Mouse (Mus musculus) midbrain, postnatal 0 days (tissue): ENCODE results near the gene Kcnh2. TPM values are rescaled to one million over a fixed set of nuclear protein-coding genes. Genes with fewer than 3 reads are reported as not detected.

Experiments
- ATAC-seq: fragments of 200-750 bp; cut with Nextera tagmentation; 2 replicates; pipeline ENCODE4 v1.8.0; 2017; ENCODE audit warnings: moderate number of reproducible peaks, mild to moderate bottlenecking, moderate TSS enrichment, moderate library complexity; ENCODE audit not compliant: low FRiP score
- DNase-seq: peaks from one replicate; pipeline ENCODE4 v3.0.0-alpha.2; 2015; ENCODE audit warnings: low spot score
- H3K27ac ChIP-seq: fragments of 300-500 bp; sonication (generic); 2 replicates; pipeline ENCODE4 v1.5.1; 2014; ENCODE audit warnings: low read depth, mild to moderate bottlenecking, low read length, mixed read lengths
- H3K27me3 ChIP-seq: fragments of 300-500 bp; sonication (generic); 2 replicates; pipeline ENCODE4 v1.6.1; 2014; ENCODE audit warnings: low read length, control low read depth, mixed read lengths; ENCODE audit not compliant: insufficient read depth
- H3K36me3 ChIP-seq: fragments of 300-500 bp; sonication (generic); 2 replicates; pipeline ENCODE4 v1.6.1; 2014; ENCODE audit warnings: low read length, control low read depth, mixed read lengths; ENCODE audit not compliant: insufficient read depth
- H3K4me1 ChIP-seq: fragments of 300-500 bp; sonication (generic); 2 replicates; pipeline ENCODE4 v1.6.1; 2014; ENCODE audit warnings: mild to moderate bottlenecking, control low read depth, antibody characterized with exemption, low read length, mixed read lengths; ENCODE audit not compliant: insufficient read depth
- H3K4me2 ChIP-seq: fragments of 300-500 bp; sonication (generic); 2 replicates; pipeline ENCODE4 v1.6.1; 2014; ENCODE audit warnings: low read depth, mild to moderate bottlenecking, low read length, mixed read lengths; ENCODE audit not compliant: poor library complexity, severe bottlenecking
- H3K4me3 ChIP-seq: fragments of 300-500 bp; sonication (generic); 2 replicates; pipeline ENCODE4 v1.5.1; 2014; ENCODE audit warnings: low read depth, mild to moderate bottlenecking, low read length, moderate library complexity
- H3K9ac ChIP-seq: fragments of 300-500 bp; sonication (generic); replicated peaks from 2 replicates; pipeline ENCODE4 v1.6.1; 2014; ENCODE audit warnings: mild to moderate bottlenecking, low read length, moderate library complexity, mixed read lengths; ENCODE audit not compliant: poor library complexity, severe bottlenecking
- H3K9me3 ChIP-seq: fragments of 300-500 bp; sonication (generic); 2 replicates; pipeline ENCODE4 v1.6.1; 2016; ENCODE audit warnings: low read length, control low read depth
- CTCF ChIP-seq: IDR thresholded peaks from 2 replicates; pipeline ENCODE4 v1.5.1; 2016; ENCODE audit warnings: antibody characterized with exemption, mild to moderate bottlenecking
- WGBS: fragments of 180-500 bp; shearing (Covaris S2); extraction: QIAGEN DNeasy Blood & Tissue Kit; methylation state at CpG from one replicate; pipeline ENCODE4 v1.1.7; 2014; 5-methylcytosine and 5-hydroxymethylcytosine counted together
- polyA plus RNA-seq: library from polyadenylated mRNA; unstranded; fragments of >200 nt; fragmentation: Nextera tagmentation; extraction: Ambion mirVana; gene quantifications from 2 replicates; pipeline ENCODE4 v1.2.1, GENCODE M21; 2015
- total RNA-seq: library from RNA; depleted of rRNA; stranded (reverse); fragments of >200 nt; gene quantifications from 2 replicates; pipeline ENCODE4 v1.2.3, GENCODE M21; 2014

Gene Kcnh2
- total and polyA plus RNA-seq, 2 experiments from 2014 or later = 10.1 to 60.2 TPM

DNA sequence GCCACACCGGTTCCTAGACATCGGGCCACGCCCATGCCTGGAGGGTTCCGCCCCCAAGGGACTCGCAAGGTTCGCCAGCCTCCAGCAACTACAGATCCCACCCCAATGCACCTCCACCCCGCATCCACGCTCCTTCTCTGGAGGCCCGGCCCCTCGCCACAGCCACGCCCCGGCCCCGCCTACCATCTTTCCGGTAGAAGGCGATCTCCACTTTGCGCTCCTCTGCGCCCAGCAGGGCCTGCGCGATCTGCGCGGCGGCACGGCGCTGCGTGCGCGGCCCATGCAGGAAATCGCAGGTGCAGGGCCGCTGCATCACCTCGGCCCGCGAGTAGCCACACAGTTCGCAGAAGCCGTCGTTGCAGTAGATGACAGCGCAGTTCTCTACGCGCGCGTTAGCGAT, 3.3 kb downstream of the Kcnh2 start:
- peak; percentile 50 for DNase-seq
- Histone ChIP-seq H3K9ac (peak overlapping the region; percentile 73), H3K27me3 (no peaks in the 10 kb centered on the region), H3K27ac (peak overlapping the region; percentile 55; the same call in 1 of the 2 replicates), H3K4me3 (peak overlapping the region; percentile 53), H3K36me3 (peaks cover 4% of the 10 kb centered on the region; the same call in 1 of the 2 replicates), H3K4me1 (peaks cover 41% of the 10 kb centered on the region), H3K4me2 (peak overlapping the region; percentile 99), H3K9me3 (no peaks in the 10 kb centered on the region)
- TF ChIP-seq CTCF = peak; percentile 4; the same call in 1 of the 2 replicates
- peak; percentile 12; the same call in 1 of the 2 replicates for ATAC-seq
- 1% methylated on average over 32 of the region's 41 CpGs for WGBS

DNA sequence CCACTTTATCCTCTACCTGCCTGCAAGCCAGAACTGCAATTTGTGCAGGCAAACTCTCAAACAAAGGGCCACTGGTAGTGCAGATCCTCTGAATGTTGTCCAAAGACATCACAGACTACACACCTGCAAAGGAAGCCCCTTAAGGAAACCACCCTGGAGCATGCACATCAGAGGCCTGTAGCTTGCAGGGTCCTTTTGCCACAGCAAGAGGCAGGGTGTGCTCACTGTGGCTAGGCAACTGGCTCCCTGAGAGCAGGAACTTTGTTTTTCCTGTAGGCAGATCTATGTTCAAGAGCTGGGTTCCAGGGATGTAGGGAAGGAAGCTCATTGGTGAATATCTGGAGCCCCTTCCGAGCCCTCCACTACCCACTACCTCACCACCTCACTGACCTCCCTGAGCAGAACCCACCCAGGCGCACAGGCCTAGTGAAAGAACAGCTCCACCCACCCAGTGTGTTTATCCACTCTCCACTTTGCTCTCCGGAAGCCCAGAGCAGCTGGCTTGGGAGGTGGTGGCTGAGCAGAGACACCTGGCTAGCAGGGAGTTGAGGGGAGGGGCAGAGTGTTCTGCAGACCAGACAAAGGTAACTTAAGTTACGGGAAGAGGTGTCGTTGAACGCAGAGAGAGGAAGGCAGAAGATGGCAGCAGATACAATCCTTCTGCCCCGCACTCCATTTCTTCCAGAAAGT, 4.1 kb downstream of the Kcnh2 start:
- TF ChIP-seq CTCF = no peak
- H3K9ac ChIP-seq = peak overlapping the region; percentile 73; the same call in 1 of the 2 replicates
- peak overlapping the region; percentile 53 for H3K4me3 ChIP-seq
- H3K27ac ChIP-seq = no peak overlapping the region
- H3K4me1 ChIP-seq = peaks cover 35% of the 10 kb centered on the region
- DNase-seq (no peak), ATAC-seq (no peak)
- H3K4me2 ChIP-seq = peak overlapping the region; percentile 99
- WGBS = 66% methylated on average over 7 of the region's 7 CpGs
- H3K9me3 ChIP-seq = no peaks in the 10 kb centered on the region
- H3K27me3 ChIP-seq = no peaks in the 10 kb centered on the region
- peaks cover 4% of the 10 kb centered on the region; the same call in 1 of the 2 replicates for H3K36me3 ChIP-seq

GRCm38 (mm10) chr5:24346313-24346712, 5.1 kb downstream of the Kcnh2 start:
- no peak for TF ChIP-seq CTCF
- Histone ChIP-seq H3K27me3 (no peaks in the 10 kb centered on the region), H3K9ac (no peak overlapping the region), H3K27ac (no peak overlapping the region), H3K36me3 (peaks cover 4% of the 10 kb centered on the region; the same call in 1 of the 2 replicates), H3K9me3 (no peaks in the 10 kb centered on the region), H3K4me3 (no peak overlapping the region), H3K4me1 (peaks cover 32% of the 10 kb centered on the region), H3K4me2 (no peak overlapping the region)
- whole genome bisulfite sequencing = 91% methylated on average over 7 of the region's 7 CpGs
- ATAC-seq = no peak
- DNase-seq = no peak

GRCm38 (mm10) chr5:24344477-24345051, 6.8 kb downstream of the Kcnh2 start:
- TF ChIP-seq CTCF = no peak
- DNase-seq = peak; percentile 53
- H3K4me2 ChIP-seq = peak overlapping the region; percentile 5

DNA sequence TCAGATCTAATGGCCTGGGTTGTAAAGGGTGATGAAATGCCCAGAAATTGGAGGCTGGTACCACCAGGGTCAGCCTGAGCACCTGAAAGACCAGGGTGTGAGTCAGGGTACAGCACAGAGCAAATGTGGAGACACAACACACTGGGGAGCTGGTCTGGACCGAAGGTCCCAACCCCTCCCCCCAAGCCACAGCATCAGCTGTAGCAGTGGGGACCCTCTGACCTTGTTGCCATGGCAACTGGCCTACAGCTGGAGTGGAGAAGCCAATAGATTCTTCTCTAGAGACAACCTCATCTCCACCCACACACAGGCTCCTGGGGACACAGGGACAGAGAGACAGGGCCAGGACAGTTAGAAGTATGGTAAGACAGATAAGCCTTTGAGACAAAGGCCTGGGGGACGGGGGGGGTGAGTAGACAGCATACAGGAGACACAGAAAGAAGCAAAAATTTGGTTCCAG, 7.4 kb downstream of the Kcnh2 start:
- H3K27me3 ChIP-seq = no peaks in the 10 kb centered on the region
- H3K4me3 ChIP-seq = no peak overlapping the region
- peak; percentile 74 for DNase-seq
- no peak overlapping the region for H3K4me2 ChIP-seq
- TF ChIP-seq CTCF = no peak
- H3K4me1 ChIP-seq = peaks cover 20% of the 10 kb centered on the region
- no peaks in the 10 kb centered on the region for H3K9me3 ChIP-seq
- H3K27ac ChIP-seq = peak overlapping the region; percentile 73
- H3K36me3 ChIP-seq = peaks cover 11% of the 10 kb centered on the region; the same call in 1 of the 2 replicates
- H3K9ac ChIP-seq = peak overlapping the region; percentile 48
- peak; percentile 57 for ATAC-seq
- WGBS = 10% methylated on average over 2 of the region's 2 CpGs

More at GRCm38 (mm10) chr5:24344477-24345051, 6.8 kb downstream of the Kcnh2 start:
- peak; percentile 29 for ATAC-seq
- H3K27me3 ChIP-seq = no peaks in the 10 kb centered on the region
- peak overlapping the region; percentile 48 for H3K9ac ChIP-seq
- WGBS = 6% methylated on average over 12 of the region's 12 CpGs
- peaks cover 8% of the 10 kb centered on the region; the same call in 1 of the 2 replicates for H3K36me3 ChIP-seq
- no peaks in the 10 kb centered on the region for H3K9me3 ChIP-seq
- H3K27ac ChIP-seq = peak overlapping the region; percentile 73
- H3K4me3 ChIP-seq = no peak overlapping the region
- H3K4me1 ChIP-seq = peaks cover 25% of the 10 kb centered on the region

GRCm38 (mm10) chr5:24343379-24343778, 8.0 kb downstream of the Kcnh2 start:
- Histone ChIP-seq H3K4me1 (peaks cover 20% of the 10 kb centered on the region), H3K9me3 (no peaks in the 10 kb centered on the region), H3K27ac (no peak overlapping the region), H3K4me2 (no peak overlapping the region), H3K9ac (no peak overlapping the region), H3K36me3 (peaks cover 13% of the 10 kb centered on the region; the same call in 1 of the 2 replicates), H3K27me3 (no peaks in the 10 kb centered on the region), H3K4me3 (no peak overlapping the region)
- DNase-seq (no peak), ATAC-seq (no peak)
- no peak for TF ChIP-seq CTCF
